Mouse (Mus musculus): ENCODE data around the gene Hist1h2ab. TPM values are rescaled to one million over a fixed set of nuclear protein-coding genes. Genes with fewer than 3 reads are reported as not detected.
"Not testable (repeated sequence)": the region's sequence is repeated elsewhere in the genome, so short reads cannot be mapped to it uniquely, and the experiment has no call there.

The Hist1h2ab gene
- polyA plus RNA-seq (2012; ENCODE audit: insufficient read depth, insufficient read length, missing spikeins): 4.3 and 8.4 TPM in 2 replicates

GRCm38 (mm10) chr13:23750839-23751477, at the start of gene Hist1h2ab:
Gene Hist1h2ab (plus strand): TSS chr13:23751126.
- peak within 1 kb of the TSS; percentile 96 for H3K27ac ChIP-seq (ENCODE audit: insufficient read depth, low read depth, low read length)
- H3K4me3 ChIP-seq (ENCODE audit: insufficient read depth, low read length): peak within 1 kb of the TSS; percentile 63
- peaks cover 21% of the 10 kb centered on the region for H3K4me1 ChIP-seq (ENCODE audit: control insufficient read depth, insufficient read depth, low read length)

- H3K4me1 ChIP-seq (ENCODE audit: control insufficient read depth, insufficient read depth, low read length): peaks cover 42% of the 10 kb centered on the region
- H3K4me3 ChIP-seq (ENCODE audit: insufficient read depth, low read length): no peak overlapping the region
- no peak for TF ChIP-seq POLR2A (IDR thresholded peaks at IDR 0.05; ENCODE audit: borderline replicate concordance, low read depth, low read length)
- TF ChIP-seq CTCF (IDR thresholded peaks at IDR 0.05; ENCODE audit: low read depth, low read length): no peak
- H3K27ac ChIP-seq (ENCODE audit: insufficient read depth, low read depth, low read length): peak overlapping the region; percentile 73
These were observed 48.7 kb upstream of the Hist1h2ab start for GRCm38 (mm10) chr13:23702220-23702619.

- not testable (repeated sequence) for H3K4me3 ChIP-seq (ENCODE audit: insufficient read depth, low read length)
- H3K4me1 ChIP-seq (ENCODE audit: control insufficient read depth, insufficient read depth, low read length): peaks cover 42% of the 10 kb centered on the region
- H3K27ac ChIP-seq (ENCODE audit: insufficient read depth, low read depth, low read length): peak overlapping the region; percentile 73
These were observed 48.1 kb upstream of the Hist1h2ab start for GRCm38 (mm10) chr13:23702801-23703200.

GRCm38 (mm10) chr13:23705751-23706356, 45.1 kb upstream of the Hist1h2ab start:
- TF ChIP-seq CTCF (IDR thresholded peaks at IDR 0.05; ENCODE audit: low read depth, low read length): no peak
- no peak for TF ChIP-seq POLR2A (IDR thresholded peaks at IDR 0.05; ENCODE audit: borderline replicate concordance, low read depth, low read length)
- Histone ChIP-seq H3K27ac (ENCODE audit: insufficient read depth, low read depth, low read length) (peak overlapping the region; percentile 77), H3K4me1 (ENCODE audit: control insufficient read depth, insufficient read depth, low read length) (peaks cover 54% of the 10 kb centered on the region), H3K4me3 (ENCODE audit: insufficient read depth, low read length) (no peak overlapping the region)

GRCm38 (mm10) chr13:23706771-23707170, 44.2 kb upstream of the Hist1h2ab start:
- TF ChIP-seq CTCF (IDR thresholded peaks at IDR 0.05; ENCODE audit: low read depth, low read length) (no peak), POLR2A (IDR thresholded peaks at IDR 0.05; ENCODE audit: borderline replicate concordance, low read depth, low read length) (no peak)
- H3K4me3 ChIP-seq (ENCODE audit: insufficient read depth, low read length): no peak overlapping the region
- H3K4me1 ChIP-seq (ENCODE audit: control insufficient read depth, insufficient read depth, low read length): peaks cover 60% of the 10 kb centered on the region
- H3K27ac ChIP-seq (ENCODE audit: insufficient read depth, low read depth, low read length): peak overlapping the region; percentile 77

GRCm38 (mm10) chr13:23708041-23708440, 42.9 kb upstream of the Hist1h2ab start:
- Histone ChIP-seq H3K4me1 (ENCODE audit: control insufficient read depth, insufficient read depth, low read length) (peaks cover 57% of the 10 kb centered on the region), H3K27ac (ENCODE audit: insufficient read depth, low read depth, low read length) (no peak overlapping the region), H3K4me3 (ENCODE audit: insufficient read depth, low read length) (no peak overlapping the region)
- no peak for TF ChIP-seq POLR2A (IDR thresholded peaks at IDR 0.05; ENCODE audit: borderline replicate concordance, low read depth, low read length)
- no peak for TF ChIP-seq CTCF (IDR thresholded peaks at IDR 0.05; ENCODE audit: low read depth, low read length)

GRCm38 (mm10) chr13:23708654-23709053, 42.3 kb upstream of the Hist1h2ab start:
- no peak for TF ChIP-seq CTCF (IDR thresholded peaks at IDR 0.05; ENCODE audit: low read depth, low read length)
- no peak for TF ChIP-seq POLR2A (IDR thresholded peaks at IDR 0.05; ENCODE audit: borderline replicate concordance, low read depth, low read length)
- H3K4me1 ChIP-seq (ENCODE audit: control insufficient read depth, insufficient read depth, low read length): peaks cover 56% of the 10 kb centered on the region
- no peak overlapping the region for H3K27ac ChIP-seq (ENCODE audit: insufficient read depth, low read depth, low read length)
- no peak overlapping the region for H3K4me3 ChIP-seq (ENCODE audit: insufficient read depth, low read length)

- TF ChIP-seq CTCF (IDR thresholded peaks at IDR 0.05; ENCODE audit: low read depth, low read length) (no peak; the same call in 1 of the 2 replicates), POLR2A (IDR thresholded peaks at IDR 0.05; ENCODE audit: borderline replicate concordance, low read depth, low read length) (no peak)
- H3K27ac ChIP-seq (ENCODE audit: insufficient read depth, low read depth, low read length): peak overlapping the region; percentile 87
- H3K4me1 ChIP-seq (ENCODE audit: control insufficient read depth, insufficient read depth, low read length): peaks cover 54% of the 10 kb centered on the region
- peak overlapping the region; percentile 84 for H3K4me3 ChIP-seq (ENCODE audit: insufficient read depth, low read length)
These were observed 41.1 kb upstream of the Hist1h2ab start for GRCm38 (mm10) chr13:23709714-23710373.

GRCm38 (mm10) chr13:23710374-23711089, 40.4 kb upstream of the Hist1h2ab start, which contains the start of gene Hfe:
Gene Hfe (minus strand): TSS chr13:23710854.
- Histone ChIP-seq H3K27ac (ENCODE audit: insufficient read depth, low read depth, low read length) (peak within 1 kb of the TSS; percentile 87), H3K4me1 (ENCODE audit: control insufficient read depth, insufficient read depth, low read length) (peaks cover 47% of the 10 kb centered on the region), H3K4me3 (ENCODE audit: insufficient read depth, low read length) (peak within 1 kb of the TSS; percentile 84)
- TF ChIP-seq CTCF (IDR thresholded peaks at IDR 0.05; ENCODE audit: low read depth, low read length): no peak
- TF ChIP-seq POLR2A (IDR thresholded peaks at IDR 0.05; ENCODE audit: borderline replicate concordance, low read depth, low read length): no peak
